Mouse (Mus musculus) liver, adult 2 months (tissue): ENCODE measurements around the gene Fgfr2. TPM values are rescaled to one million over a fixed set of nuclear protein-coding genes. Genes with fewer than 3 reads are reported as not detected.
A peak's percentile ranks its signal among the peaks of the same experiment; 100 is the strongest.

Experiments used
- DNase-seq: peaks from one replicate; pipeline ENCODE4 v3.0.0-alpha.2; 2011; ENCODE audit warnings: low read depth, low spot score; ENCODE audit errors: extremely low read depth
- H3K27ac ChIP-seq: fragments of 200-500 bp; replicated peaks from 2 replicates; pipeline ENCODE4 v1.5.1; 2012; ENCODE audit warnings: low read depth, mild to moderate bottlenecking, control low read depth, inconsistent platforms, low read length; ENCODE audit not compliant: insufficient read depth
- H3K27me3 ChIP-seq: fragments of 200-500 bp; 2 replicates; pipeline ENCODE4 v1.6.1; 2012; ENCODE audit warnings: mild to moderate bottlenecking, moderate library complexity, low read length, inconsistent platforms; ENCODE audit not compliant: control insufficient read depth, insufficient read depth
- H3K36me3 ChIP-seq: fragments of 200-500 bp; 2 replicates; pipeline ENCODE4 v1.6.1; 2012; ENCODE audit warnings: low read length, inconsistent platforms; ENCODE audit not compliant: control insufficient read depth, insufficient read depth
- H3K4me1 ChIP-seq: fragments of 200-500 bp; 2 replicates; pipeline ENCODE4 v1.6.1; 2011; ENCODE audit warnings: low read length; ENCODE audit not compliant: control insufficient read depth, insufficient read depth
- H3K4me3 ChIP-seq: fragments of 200-500 bp; 2 replicates; pipeline ENCODE4 v1.5.1; 2011; ENCODE audit warnings: low read depth, mild to moderate bottlenecking, control low read depth, low read length, moderate library complexity; ENCODE audit not compliant: insufficient read depth
- H3K79me2 ChIP-seq: fragments of 200-500 bp; 2 replicates; pipeline ENCODE4 v1.6.1; 2012; ENCODE audit warnings: inconsistent platforms, mild to moderate bottlenecking, low read length, moderate library complexity; ENCODE audit not compliant: control insufficient read depth, insufficient read depth
- H3K9ac ChIP-seq: fragments of 200-500 bp; 2 replicates; pipeline ENCODE4 v1.6.1; 2012; ENCODE audit warnings: low read depth, mild to moderate bottlenecking, control low read depth, inconsistent platforms, low read length
- CTCF ChIP-seq: fragments of 200-500 bp; IDR thresholded peaks from 2 replicates; pipeline ENCODE4 v1.5.1; 2011; ENCODE audit warnings: low read depth, low read length, control low read depth
- POLR2A ChIP-seq: fragments of 200-500 bp; IDR thresholded peaks from 2 replicates; pipeline ENCODE4 v1.6.1; 2011; ENCODE audit warnings: low read length, control low read depth; ENCODE audit not compliant: insufficient read depth; ENCODE audit errors: extremely low read depth
- WGBS: fragments of 180-500 bp; shearing (Covaris S2); methylation state at CpG from one replicate; pipeline ENCODE4 v1.1.7; 2018; 5-methylcytosine and 5-hydroxymethylcytosine counted together
- polyA plus RNA-seq: library from polyadenylated mRNA; depleted of rRNA; stranded (reverse); fragments of >200 nt; gene quantifications from 2 replicates; pipeline ENCODE4 v1.2.3, GENCODE M21; 2012
- total RNA-seq: library from RNA; depleted of rRNA; stranded (reverse); fragments of >200 nt; gene quantifications from 2 replicates; pipeline ENCODE4 v1.2.3, GENCODE M21; 2014

The Fgfr2 gene
- total and polyA plus RNA-seq, 2 experiments = 16.7 to 35.2 TPM

GRCm38 (mm10) chr7:132604720-132605119 is 518.4 kb downstream of the Fgfr2 start:
- peaks cover 9% of the 10 kb centered on the region; the same call in 1 of the 2 replicates for H3K27me3 ChIP-seq
- H3K36me3 ChIP-seq = no peaks in the 10 kb centered on the region
- WGBS = 85% methylated on average over 4 of the region's 4 CpGs
- no peaks in the 10 kb centered on the region for H3K79me2 ChIP-seq
- H3K27ac ChIP-seq = no peak overlapping the region
- TF ChIP-seq POLR2A (no peak), CTCF (no peak)
- no peak for DNase-seq
- no peaks in the 10 kb centered on the region for H3K4me1 ChIP-seq
- H3K9ac ChIP-seq = no peak overlapping the region
- no peak overlapping the region for H3K4me3 ChIP-seq

- Histone ChIP-seq H3K4me1 (no peaks in the 10 kb centered on the region), H3K27ac (no peak overlapping the region), H3K79me2 (no peaks in the 10 kb centered on the region), H3K9ac (no peak overlapping the region), H3K36me3 (no peaks in the 10 kb centered on the region), H3K27me3 (peaks cover 26% of the 10 kb centered on the region), H3K4me3 (no peak overlapping the region)
- DNase-seq = no peak
- TF ChIP-seq CTCF = no peak
- no peak for TF ChIP-seq POLR2A
- WGBS = 10% methylated on average over 8 of the region's 8 CpGs
These were observed 522.2 kb downstream of the Fgfr2 start for GRCm38 (mm10) chr7:132600926-132601325.

DNA sequence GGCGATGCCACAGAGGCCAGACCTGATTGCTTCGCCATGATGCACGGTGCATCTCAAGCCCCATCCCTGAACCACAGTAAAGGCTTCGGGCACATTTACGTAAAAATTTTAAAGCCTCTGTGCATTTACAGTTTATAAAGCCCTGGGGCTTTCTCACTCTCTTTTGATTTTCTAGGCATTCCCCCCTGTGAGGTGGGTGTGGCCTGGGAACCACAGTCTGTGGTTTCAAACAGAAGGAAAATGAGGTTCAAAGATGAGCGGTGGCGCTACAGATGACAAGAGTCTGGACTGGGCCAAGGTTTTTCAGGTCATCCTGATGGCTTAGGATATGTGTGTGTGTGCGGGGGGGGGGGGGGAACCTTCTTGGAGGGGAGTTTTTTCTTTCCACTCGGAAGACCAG is 523.1 kb downstream of the Fgfr2 start:
- peaks cover 26% of the 10 kb centered on the region for H3K27me3 ChIP-seq

DNA sequence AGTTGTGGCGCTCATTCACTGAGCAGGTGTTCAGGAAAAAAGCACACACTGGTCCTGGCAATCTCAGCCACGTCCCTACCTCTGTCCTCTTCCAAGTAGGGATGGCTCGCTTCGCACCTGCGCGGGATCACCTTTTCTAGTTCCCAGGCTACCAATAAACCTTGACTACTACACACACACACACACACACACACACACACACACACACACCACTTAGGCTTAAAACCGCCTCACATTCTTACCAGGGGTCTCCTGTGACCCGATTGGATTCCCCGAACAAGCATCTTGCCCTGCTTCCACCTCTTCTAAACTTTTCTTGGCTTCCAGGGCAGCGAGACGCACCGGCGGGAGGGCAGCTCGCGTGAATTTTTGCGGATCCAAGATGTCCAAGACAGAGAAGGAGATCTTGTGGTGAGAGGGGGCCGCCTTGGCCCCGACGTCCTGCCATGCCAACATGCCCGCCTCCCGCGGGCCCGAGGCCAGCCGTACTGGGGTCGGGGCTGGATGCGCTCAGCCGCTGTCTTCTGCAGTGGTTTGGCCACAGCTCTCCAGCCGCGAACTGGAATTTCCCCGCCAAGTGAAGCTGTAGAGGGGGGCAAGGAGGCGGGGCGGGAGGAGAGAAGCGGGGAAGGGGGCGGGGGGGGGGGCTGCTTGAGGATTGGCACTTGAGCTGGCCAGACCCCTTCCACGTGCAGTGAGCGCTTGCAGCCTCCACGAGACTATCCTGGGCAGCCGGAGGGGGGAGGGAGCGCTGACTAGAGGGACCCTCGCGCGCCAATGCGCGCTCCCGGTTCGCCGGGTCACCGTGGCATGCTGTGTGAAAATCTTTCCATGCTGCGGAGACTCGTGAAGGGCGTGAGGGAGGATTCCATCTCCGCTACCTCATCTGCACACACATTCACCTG is 523.8 kb downstream of the Fgfr2 start, which contains the start of gene Nkx1-2:
Nkx1-2 (minus strand) TSS at position 567 of the 905 bp plus-strand sequence.
- DNase-seq = no peak
- Histone ChIP-seq H3K4me3 (no peak within 1 kb of the TSS), H3K4me1 (no peaks in the 10 kb centered on the region), H3K79me2 (no peaks in the 10 kb centered on the region), H3K9ac (no peak within 1 kb of the TSS), H3K27me3 (peaks cover 26% of the 10 kb centered on the region), H3K27ac (no peak within 1 kb of the TSS), H3K36me3 (no peaks in the 10 kb centered on the region)
- TF ChIP-seq CTCF (no peak), POLR2A (no peak)
- 5% methylated on average over 50 of the region's 52 CpGs for WGBS

More for the DNA sequence above, 523.1 kb downstream of the Fgfr2 start:
- no peak overlapping the region for H3K9ac ChIP-seq
- TF ChIP-seq CTCF = no peak
- no peak for TF ChIP-seq POLR2A
- no peaks in the 10 kb centered on the region for H3K4me1 ChIP-seq
- no peak overlapping the region for H3K4me3 ChIP-seq
- no peaks in the 10 kb centered on the region for H3K36me3 ChIP-seq
- H3K79me2 ChIP-seq = no peaks in the 10 kb centered on the region
- no peak overlapping the region for H3K27ac ChIP-seq
- DNase-seq = no peak
- WGBS = 3% methylated on average over 9 of the region's 9 CpGs

DNA sequence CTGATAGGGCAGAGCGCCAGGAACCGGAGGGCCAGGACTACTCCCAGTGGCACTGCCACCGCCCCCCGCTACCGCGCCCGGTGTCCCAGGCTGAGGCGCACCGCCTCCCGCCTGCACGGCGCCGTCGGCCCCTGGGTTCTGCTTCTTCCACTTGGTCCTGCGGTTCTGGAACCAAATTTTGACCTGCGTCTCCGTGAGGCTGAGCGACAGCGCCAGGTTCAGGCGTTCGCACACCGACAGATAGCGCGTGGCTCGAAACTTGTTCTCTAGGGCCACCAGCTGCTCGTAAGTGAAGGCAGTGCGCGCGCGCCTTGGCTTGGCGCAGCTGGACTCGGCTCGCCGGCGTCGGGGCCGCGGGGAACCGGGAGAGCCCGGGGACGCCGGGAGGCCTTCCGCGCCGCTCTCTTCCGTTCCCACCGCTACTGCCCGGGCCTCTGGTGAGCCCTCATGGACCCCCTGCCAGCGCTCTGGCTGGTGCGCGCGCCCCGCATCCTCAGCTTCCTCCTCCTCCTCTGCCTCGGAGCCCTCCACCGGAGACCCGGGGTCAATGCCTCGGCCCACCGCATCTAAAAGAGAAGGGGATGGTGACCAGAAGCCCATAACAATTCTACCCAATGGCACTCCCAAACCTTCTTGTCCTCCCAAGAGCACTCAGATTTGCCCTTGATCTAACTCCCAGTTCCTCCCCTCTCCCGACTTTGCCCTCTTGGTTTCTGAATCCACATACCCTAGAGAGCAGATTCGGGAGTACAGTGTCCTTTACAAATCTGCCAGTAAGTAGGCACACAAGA is 525.7 kb downstream of the Fgfr2 start:
- peaks cover 24% of the 10 kb centered on the region for H3K27me3 ChIP-seq
- no peak overlapping the region for H3K27ac ChIP-seq
- no peaks in the 10 kb centered on the region for H3K4me1 ChIP-seq
- no peaks in the 10 kb centered on the region for H3K79me2 ChIP-seq
- TF ChIP-seq CTCF (no peak), POLR2A (no peak)
- no peak for DNase-seq
- H3K36me3 ChIP-seq = no peaks in the 10 kb centered on the region
- H3K9ac ChIP-seq = peak overlapping the region; percentile 35
- WGBS = 3% methylated on average over 60 of the region's 60 CpGs
- H3K4me3 ChIP-seq = peak overlapping the region; percentile 50
